Mouse (Mus musculus) lung, adult 2 months (tissue): ENCODE measurements around the gene Olfr649.

ENCODE experiments used
- CTCF ChIP-seq: fragments of 200-500 bp; IDR thresholded peaks from 2 replicates; pipeline ENCODE4 v1.5.1; 2011; ENCODE audit warnings: mild to moderate bottlenecking, low read length, control low read depth; ENCODE audit not compliant: insufficient read depth
- POLR2A ChIP-seq: fragments of 200-500 bp; IDR thresholded peaks from 2 replicates; pipeline ENCODE4 v1.6.1; 2011; ENCODE audit warnings: low read depth, mild to moderate bottlenecking, control low read depth, low read length, borderline replicate concordance; ENCODE audit errors: extremely low read depth

- TF ChIP-seq POLR2A = no peak
- no peak for TF ChIP-seq CTCF
Observed at GRCm38 (mm10) chr7:104183292-104183691, 12.5 kb downstream of the Olfr649 start, which contains the start of gene Olfr648.
